Mouse (Mus musculus): ENCODE measurements at regions not wholly inside any gene's neighbourhood (a gene's known extent, or its start where the extent isn't known, plus 50 kb on each side); places are given as distances from the start of the nearest gene placed in this dataset.

GRCm38 (mm10) chr14:47795062-47795461, 146.8 kb downstream of the Ktn1 start:
- no peaks in the 10 kb centered on the region for H3K36me3 ChIP-seq (ENCODE audit: control insufficient read depth, insufficient read depth, low read length)

GRCm38 (mm10) chr14:47798203-47798602, 150.0 kb downstream of the Ktn1 start:
- TF ChIP-seq CTCF (IDR thresholded peaks at IDR 0.05; ENCODE audit: control insufficient read depth, insufficient read depth, insufficient replicate concordance, low read depth, low read length) = no peak
- TF ChIP-seq POLR2A (IDR thresholded peaks at IDR 0.05; ENCODE audit: control insufficient read depth, low read depth, low read length) = no peak
- Histone ChIP-seq H3K4me3 (ENCODE audit: control insufficient read depth, low read depth, low read length) (no peak overlapping the region), H3K27ac (ENCODE audit: control insufficient read depth, insufficient read depth, low read depth, low read length) (no peak overlapping the region), H3K27me3 (ENCODE audit: control insufficient read depth, insufficient read depth, low read length) (no peaks in the 10 kb centered on the region), H3K36me3 (ENCODE audit: control insufficient read depth, insufficient read depth, low read length) (no peaks in the 10 kb centered on the region), H3K4me1 (ENCODE audit: control insufficient read depth, insufficient read depth, low read length) (no peaks in the 10 kb centered on the region)

More at GRCm38 (mm10) chr14:47795062-47795461, 146.8 kb downstream of the Ktn1 start:
- TF ChIP-seq POLR2A (IDR thresholded peaks at IDR 0.05; ENCODE audit: control insufficient read depth, low read depth, low read length) (no peak), CTCF (IDR thresholded peaks at IDR 0.05; ENCODE audit: control insufficient read depth, insufficient read depth, insufficient replicate concordance, low read depth, low read length) (no peak)
- Histone ChIP-seq H3K27ac (ENCODE audit: control insufficient read depth, insufficient read depth, low read depth, low read length) (no peak overlapping the region), H3K4me1 (ENCODE audit: control insufficient read depth, insufficient read depth, low read length) (no peaks in the 10 kb centered on the region), H3K27me3 (ENCODE audit: control insufficient read depth, insufficient read depth, low read length) (no peaks in the 10 kb centered on the region), H3K4me3 (ENCODE audit: control insufficient read depth, low read depth, low read length) (no peak overlapping the region)

- Histone ChIP-seq H3K36me3 (ENCODE audit: control insufficient read depth, insufficient read depth, low read length) (no peaks in the 10 kb centered on the region), H3K4me1 (ENCODE audit: control insufficient read depth, insufficient read depth, low read length) (no peaks in the 10 kb centered on the region), H3K27me3 (ENCODE audit: control insufficient read depth, insufficient read depth, low read length) (no peaks in the 10 kb centered on the region), H3K27ac (ENCODE audit: control insufficient read depth, insufficient read depth, low read depth, low read length) (no peak overlapping the region), H3K4me3 (ENCODE audit: control insufficient read depth, low read depth, low read length) (no peak overlapping the region)
- no peak for TF ChIP-seq POLR2A (IDR thresholded peaks at IDR 0.05; ENCODE audit: control insufficient read depth, low read depth, low read length)
Observed at GRCm38 (mm10) chr14:47799564-47799963, 151.3 kb downstream of the Ktn1 start.

- H3K4me1 ChIP-seq (ENCODE audit: control insufficient read depth, insufficient read depth, low read length) = peaks cover 2% of the 10 kb centered on the region; the same call in 1 of the 2 replicates
- H3K4me3 ChIP-seq (ENCODE audit: control insufficient read depth, low read depth, low read length) = peak overlapping the region; percentile 77
- no peaks in the 10 kb centered on the region for H3K27me3 ChIP-seq (ENCODE audit: control insufficient read depth, insufficient read depth, low read length)
- H3K36me3 ChIP-seq (ENCODE audit: control insufficient read depth, insufficient read depth, low read length) = no peaks in the 10 kb centered on the region
- H3K27ac ChIP-seq (ENCODE audit: control insufficient read depth, insufficient read depth, low read depth, low read length) = no peak overlapping the region
- TF ChIP-seq CTCF (IDR thresholded peaks at IDR 0.05; ENCODE audit: control insufficient read depth, insufficient read depth, insufficient replicate concordance, low read depth, low read length) (no peak), POLR2A (IDR thresholded peaks at IDR 0.05; ENCODE audit: control insufficient read depth, low read depth, low read length) (peak; percentile 15; the same call in 1 of the 2 replicates)
Observed at GRCm38 (mm10) chr14:47805202-47805601, 157.0 kb downstream of the Ktn1 start.

GRCm38 (mm10) chr14:47805771-47806535, 157.7 kb downstream of the Ktn1 start:
- no peaks in the 10 kb centered on the region for H3K27me3 ChIP-seq (ENCODE audit: control insufficient read depth, insufficient read depth, low read length)
- no peak overlapping the region for H3K27ac ChIP-seq (ENCODE audit: control insufficient read depth, insufficient read depth, low read depth, low read length)
- TF ChIP-seq POLR2A (IDR thresholded peaks at IDR 0.05; ENCODE audit: control insufficient read depth, low read depth, low read length) (no peak), CTCF (IDR thresholded peaks at IDR 0.05; ENCODE audit: control insufficient read depth, insufficient read depth, insufficient replicate concordance, low read depth, low read length) (no peak)
- peak overlapping the region; percentile 8 for H3K4me3 ChIP-seq (ENCODE audit: control insufficient read depth, low read depth, low read length)
- no peaks in the 10 kb centered on the region for H3K36me3 ChIP-seq (ENCODE audit: control insufficient read depth, insufficient read depth, low read length)
- peaks cover 2% of the 10 kb centered on the region; the same call in 1 of the 2 replicates for H3K4me1 ChIP-seq (ENCODE audit: control insufficient read depth, insufficient read depth, low read length)

GRCm38 (mm10) chr14:47808097-47808910, 160.1 kb downstream of the Ktn1 start:
- TF ChIP-seq CTCF (IDR thresholded peaks at IDR 0.05; ENCODE audit: control insufficient read depth, insufficient read depth, insufficient replicate concordance, low read depth, low read length) (no peak), POLR2A (IDR thresholded peaks at IDR 0.05; ENCODE audit: control insufficient read depth, low read depth, low read length) (no peak)
- Histone ChIP-seq H3K36me3 (ENCODE audit: control insufficient read depth, insufficient read depth, low read length) (no peaks in the 10 kb centered on the region), H3K4me3 (ENCODE audit: control insufficient read depth, low read depth, low read length) (no peak overlapping the region), H3K4me1 (ENCODE audit: control insufficient read depth, insufficient read depth, low read length) (peaks cover 2% of the 10 kb centered on the region; the same call in 1 of the 2 replicates), H3K27ac (ENCODE audit: control insufficient read depth, insufficient read depth, low read depth, low read length) (no peak overlapping the region), H3K27me3 (ENCODE audit: control insufficient read depth, insufficient read depth, low read length) (no peaks in the 10 kb centered on the region)

- TF ChIP-seq POLR2A (IDR thresholded peaks at IDR 0.05; ENCODE audit: control insufficient read depth, low read depth, low read length) (no peak), CTCF (IDR thresholded peaks at IDR 0.05; ENCODE audit: control insufficient read depth, insufficient read depth, insufficient replicate concordance, low read depth, low read length) (no peak)
Observed at GRCm38 (mm10) chr14:47818224-47818623, 170.0 kb downstream of the Ktn1 start.

More at GRCm38 (mm10) chr14:47818224-47818623, 170.0 kb downstream of the Ktn1 start:
- Histone ChIP-seq H3K27me3 (ENCODE audit: control insufficient read depth, insufficient read depth, low read length) (no peaks in the 10 kb centered on the region), H3K27ac (ENCODE audit: control insufficient read depth, insufficient read depth, low read depth, low read length) (no peak overlapping the region), H3K4me3 (ENCODE audit: control insufficient read depth, low read depth, low read length) (no peak overlapping the region), H3K4me1 (ENCODE audit: control insufficient read depth, insufficient read depth, low read length) (no peaks in the 10 kb centered on the region), H3K36me3 (ENCODE audit: control insufficient read depth, insufficient read depth, low read length) (no peaks in the 10 kb centered on the region)
